Mouse (Mus musculus) bone marrow macrophage, adult 2 months (primary cell): ENCODE measurements around the gene Esrra. TPM values are rescaled to one million over a fixed set of nuclear protein-coding genes. Genes with fewer than 3 reads are reported as not detected.

ENCODE experiments used
- H3K27ac ChIP-seq: 2 replicates; pipeline ENCODE4 v1.5.1; 2012; ENCODE audit warnings: low read depth, low read length; ENCODE audit not compliant: insufficient read depth
- H3K4me1 ChIP-seq: 2 replicates; pipeline ENCODE4 v1.6.1; 2012; ENCODE audit warnings: low read length; ENCODE audit not compliant: control insufficient read depth, insufficient read depth
- H3K4me3 ChIP-seq: 2 replicates; pipeline ENCODE4 v1.5.1; 2012; ENCODE audit warnings: mild to moderate bottlenecking, low read length, moderate library complexity; ENCODE audit not compliant: insufficient read depth
- CTCF ChIP-seq: IDR thresholded peaks from 2 replicates; pipeline ENCODE4 v1.5.1; 2012; ENCODE audit warnings: low read depth, mild to moderate bottlenecking, low read length, moderate library complexity
- POLR2A ChIP-seq: IDR thresholded peaks from 2 replicates; pipeline ENCODE4 v1.6.1; 2012; ENCODE audit warnings: mild to moderate bottlenecking, low read depth, low read length, borderline replicate concordance
- polyA plus RNA-seq: library from polyadenylated mRNA; stranded (reverse); fragments of >200 nt; gene quantifications from 2 replicates; pipeline ENCODE4 v1.2.4, GENCODE M21; 2012; ENCODE audit not compliant: missing spikeins, insufficient read depth, insufficient read length

The Esrra gene
- polyA plus RNA-seq, 1 experiment = 41.6 TPM

GRCm38 (mm10) chr19:6933102-6933435, 11.5 kb upstream of the Esrra start:
- no peak for TF ChIP-seq POLR2A
- Histone ChIP-seq H3K4me3 (no peak overlapping the region), H3K27ac (no peak overlapping the region), H3K4me1 (no peaks in the 10 kb centered on the region)

GRCm38 (mm10) chr19:6932018-6932417, 10.4 kb upstream of the Esrra start:
- TF ChIP-seq POLR2A = no peak
- TF ChIP-seq CTCF = no peak
- Histone ChIP-seq H3K4me3 (no peak overlapping the region), H3K27ac (no peak overlapping the region), H3K4me1 (no peaks in the 10 kb centered on the region)

GRCm38 (mm10) chr19:6931002-6931401, 9.4 kb upstream of the Esrra start:
- Histone ChIP-seq H3K27ac (no peak overlapping the region), H3K4me1 (peaks cover 3% of the 10 kb centered on the region; the same call in 1 of the 2 replicates), H3K4me3 (no peak overlapping the region)
- TF ChIP-seq CTCF = no peak
- TF ChIP-seq POLR2A = no peak

- Histone ChIP-seq H3K27ac (no peak overlapping the region), H3K4me3 (no peak overlapping the region), H3K4me1 (peaks cover 7% of the 10 kb centered on the region; the same call in 1 of the 2 replicates)
- no peak for TF ChIP-seq CTCF
- TF ChIP-seq POLR2A = no peak
Measured at GRCm38 (mm10) chr19:6928080-6928479, 6.5 kb upstream of the Esrra start.

- Histone ChIP-seq H3K4me3 (no peak overlapping the region), H3K4me1 (peaks cover 13% of the 10 kb centered on the region), H3K27ac (no peak overlapping the region)
- TF ChIP-seq CTCF (no peak), POLR2A (no peak)
Measured at GRCm38 (mm10) chr19:6926559-6927255, 5.1 kb upstream of the Esrra start.

GRCm38 (mm10) chr19:6925611-6926329, 4.2 kb upstream of the Esrra start:
- H3K4me1 ChIP-seq = peaks cover 13% of the 10 kb centered on the region
- H3K27ac ChIP-seq = no peak overlapping the region
- no peak overlapping the region for H3K4me3 ChIP-seq
- no peak for TF ChIP-seq POLR2A
- no peak for TF ChIP-seq CTCF

- TF ChIP-seq CTCF = no peak
- Histone ChIP-seq H3K4me1 (peaks cover 14% of the 10 kb centered on the region), H3K27ac (no peak within 1 kb of the TSS), H3K4me3 (peak within 1 kb of the TSS; percentile 15)
Measured at GRCm38 (mm10) chr19:6925307-6925573, 3.6 kb upstream of the Esrra start, which contains the start of gene Catsperz. Gene Catsperz, minus strand, starts transcription at chr19:6925380.

GRCm38 (mm10) chr19:6924461-6925306, 3.1 kb upstream of the Esrra start:
- peaks cover 19% of the 10 kb centered on the region for H3K4me1 ChIP-seq
- no peak overlapping the region for H3K27ac ChIP-seq
- TF ChIP-seq POLR2A (no peak), CTCF (peak; percentile 69)
- peak overlapping the region; percentile 15 for H3K4me3 ChIP-seq

- H3K4me3 ChIP-seq = peak overlapping the region; percentile 67
- H3K27ac ChIP-seq = no peak overlapping the region
- H3K4me1 ChIP-seq = peaks cover 19% of the 10 kb centered on the region
- TF ChIP-seq POLR2A (no peak), CTCF (no peak)
Measured at GRCm38 (mm10) chr19:6922901-6923735, 1.5 kb upstream of the Esrra start.
